ENCODE assay signal across 32 mouse cellular contexts in genomic region chr5:90591936-90592335, GRCm38 (mm10). TPM values are rescaled to one million over a fixed set of nuclear protein-coding genes. Genes with fewer than 3 reads are reported as not detected.
"Had no signal": no experiment of that assay in that cellular context is flagged by ENCODE, and none has a peak within 500 bp of the region (broad histone marks: within the 10 kb centered on the region; RNA-seq: fewer than 3 reads in every experiment).

No protein-coding gene starts in this region.

- DNase-seq: gastrocnemius, postnatal 14 days; gastrocnemius, postnatal 36 days; heart, adult 18-20 months; heart, postnatal 10 days; heart, postnatal 36 days; kidney, adult 11 months; kidney, adult 2 months; kidney, adult 9 months; kidney, postnatal 14 days; kidney, postnatal 4 days; liver; liver, embryonic 13.5 days had no signal

- H3K27me3 ChIP-seq: heart, embryonic 12.5 days; hindbrain, embryonic 13.5 days; hindbrain, embryonic 15.5 days; kidney, embryonic 15.5 days; limb, embryonic 12.5 days; liver, embryonic 13.5 days had no signal

- H3K27ac ChIP-seq: heart, embryonic 10.5 days; hindbrain, embryonic 13.5 days; hindbrain, embryonic 15.5 days; hindbrain, postnatal 0 days; kidney, embryonic 15.5 days; kidney, postnatal 0 days; layer of hippocampus, adult 2 months; left cerebral cortex, adult 2 months; limb, embryonic 10.5 days; limb, embryonic 12.5 days; liver, embryonic 13.5 days had no signal

- H3K4me1 ChIP-seq: heart, embryonic 10.5 days had no signal

- H3K4me3 ChIP-seq: heart, embryonic 10.5 days; heart, embryonic 12.5 days; hindbrain, embryonic 13.5 days; hindbrain, embryonic 15.5 days; kidney, embryonic 15.5 days; layer of hippocampus, adult 2 months; left cerebral cortex, adult 2 months; limb, embryonic 10.5 days; limb, embryonic 12.5 days; liver, embryonic 13.5 days had no signal

- H3K36me3 ChIP-seq: heart, embryonic 10.5 days; heart, embryonic 12.5 days; hindbrain, embryonic 13.5 days; hindbrain, embryonic 15.5 days; kidney, embryonic 15.5 days; limb, embryonic 10.5 days; limb, embryonic 12.5 days; liver, embryonic 13.5 days had no signal

- H3K9ac ChIP-seq: heart, embryonic 12.5 days; hindbrain, embryonic 13.5 days; hindbrain, embryonic 15.5 days; kidney, embryonic 15.5 days; limb, embryonic 12.5 days; liver, embryonic 13.5 days had no signal

- ATAC-seq: hindbrain, postnatal 0 days; intestine, embryonic 16.5 days had no signal

- H3K9me3 ChIP-seq: heart, embryonic 10.5 days; heart, embryonic 12.5 days; hindbrain, embryonic 13.5 days; hindbrain, embryonic 15.5 days; kidney, embryonic 15.5 days; limb, embryonic 10.5 days; limb, embryonic 12.5 days; liver, embryonic 13.5 days had no signal

RNA-seq across cellular contexts. Expression of gene 5830473C10Rik, which starts 31.0 kb away (rescaled TPM):
- total RNA-seq: gastrocnemius, adult 18-20 months; gastrocnemius, adult 8-10 months; gastrocnemius, postnatal 14 days; gastrocnemius, postnatal 36 days; heart, adult 18-20 months; heart, adult 8-10 months; heart, postnatal 10 days; heart, postnatal 36 days; hematopoietic stem cell, adult 5-6 weeks; hindbrain, postnatal 0 days; layer of hippocampus, adult 2 months; layer of hippocampus, postnatal 25 days had no signal
- polyA plus RNA-seq: heart, embryonic 12.5 days; heart, embryonic 14.5 days; heart, embryonic 16.5 days; hindbrain, embryonic 11.5 days; hindbrain, embryonic 13.5 days; hindbrain, embryonic 15.5 days; limb, embryonic 10.5 days; limb, embryonic 12.5 days had no signal

RNA-seq across cellular contexts. Expression of gene Rassf6, which starts 48.5 kb away (rescaled TPM):
- total RNA-seq: gastrocnemius, adult 18-20 months; gastrocnemius, adult 8-10 months; gastrocnemius, postnatal 14 days; gastrocnemius, postnatal 36 days; heart, adult 8-10 months; heart, postnatal 36 days had no signal
